ENCODE assay signal across 9 mouse cellular contexts in genomic region chr15:102421437-102421836, GRCm38 (mm10). TPM values are rescaled to one million over a fixed set of nuclear protein-coding genes. Genes with fewer than 3 reads are reported as not detected.
A peak's percentile ranks its signal among the peaks of the same experiment; 100 is the strongest.
DNase-seq lines count a peak whose midpoint lies in the region; ATAC-seq and TF ChIP-seq lines count a peak whose summit lies in the region.
"Had no signal": no experiment of that assay in that cellular context is flagged by ENCODE, and none has a peak within 500 bp of the region (broad histone marks: within the 10 kb centered on the region; RNA-seq: fewer than 3 reads in every experiment).

No protein-coding gene starts in this region.

- no peaks in the 10 kb centered on the region; the same call in 1 of the 2 replicates for H3K36me3 ChIP-seq in embryonic facial prominence, embryonic 11.5 days (replicated peaks; ENCODE audit: control insufficient read depth, insufficient read depth, low read depth, low read length)
- H3K36me3 ChIP-seq in embryonic facial prominence, embryonic 10.5 days (replicated peaks): peaks cover 83% of the 10 kb centered on the region
- H3K36me3 ChIP-seq in liver, adult 2 months (ENCODE audit: control insufficient read depth, insufficient read depth, low read length): peaks cover 12% of the 10 kb centered on the region
- peaks cover 88% of the 10 kb centered on the region for H3K36me3 ChIP-seq in hindbrain, embryonic 10.5 days

- 58% methylated on average over 3 of the region's 3 CpGs for WGBS in embryonic facial prominence, embryonic 11.5 days
- 62% methylated on average over 3 of the region's 3 CpGs for WGBS in embryonic facial prominence, embryonic 10.5 days
- WGBS in liver, adult 2 months: 48% methylated on average over 3 of the region's 3 CpGs
- 66% methylated on average over 3 of the region's 3 CpGs for WGBS in hindbrain, embryonic 10.5 days

- TF ChIP-seq CTCF in liver, adult 2 months (IDR thresholded peaks at IDR 0.05; ENCODE audit: low read depth, low read length): peak; percentile 18; the same call in 1 of the 2 replicates

- no peak overlapping the region for H3K4me2 ChIP-seq in embryonic facial prominence, embryonic 11.5 days (ENCODE audit: low read depth, low read length)
- H3K4me2 ChIP-seq: heart, embryonic 13.5 days had no signal

- peak; percentile 80 for DNase-seq in embryonic facial prominence, embryonic 11.5 days (ENCODE audit: low spot score)
- no peak for DNase-seq in embryonic facial prominence, embryonic 10.5 days (ENCODE audit: low spot score)
- DNase-seq in liver, adult 2 months (ENCODE audit: extremely low read depth, low read depth, low spot score): peak; percentile 67
- no peak for DNase-seq in liver
- peak; percentile 92 for DNase-seq in MN1 (ENCODE audit: low spot score)
- peak; percentile 22 to 37 for DNase-seq in spleen, postnatal 36 days (ENCODE audit: low spot score in 2 of 2)
- no peak for DNase-seq in hindbrain, embryonic 10.5 days (ENCODE audit: low spot score)

- no peaks in the 10 kb centered on the region for H3K9me3 ChIP-seq in embryonic facial prominence, embryonic 11.5 days (replicated peaks; ENCODE audit: control insufficient read depth, low read length)
- no peaks in the 10 kb centered on the region for H3K9me3 ChIP-seq in embryonic facial prominence, embryonic 10.5 days
- H3K9me3 ChIP-seq in hindbrain, embryonic 10.5 days: no peaks in the 10 kb centered on the region
- H3K9me3 ChIP-seq: heart, embryonic 13.5 days had no signal

- TF ChIP-seq POLR2A in liver, adult 2 months (IDR thresholded peaks at IDR 0.05; ENCODE audit: extremely low read depth, insufficient read depth, low read length): no peak

- no peaks in the 10 kb centered on the region for H3K4me1 ChIP-seq in embryonic facial prominence, embryonic 11.5 days (ENCODE audit: control insufficient read depth, insufficient read depth, low read length)
- no peaks in the 10 kb centered on the region for H3K4me1 ChIP-seq in embryonic facial prominence, embryonic 10.5 days
- H3K4me1 ChIP-seq in liver, adult 2 months (ENCODE audit: control insufficient read depth, insufficient read depth, low read length): peaks cover 5% of the 10 kb centered on the region; the same call in 1 of the 2 replicates
- no peaks in the 10 kb centered on the region for H3K4me1 ChIP-seq in hindbrain, embryonic 10.5 days (replicated peaks)

- H3K4me3 ChIP-seq in embryonic facial prominence, embryonic 11.5 days (ENCODE audit: low read depth, low read length): no peak overlapping the region
- H3K4me3 ChIP-seq in embryonic facial prominence, embryonic 10.5 days: no peak overlapping the region
- H3K4me3 ChIP-seq in liver, adult 2 months (ENCODE audit: insufficient read depth, low read depth, low read length): no peak overlapping the region
- H3K4me3 ChIP-seq in hindbrain, embryonic 10.5 days: no peak overlapping the region
- H3K4me3 ChIP-seq: heart, embryonic 13.5 days had no signal

- no peaks in the 10 kb centered on the region for H3K27me3 ChIP-seq in embryonic facial prominence, embryonic 11.5 days (ENCODE audit: control insufficient read depth, insufficient read depth, low read length)
- H3K27me3 ChIP-seq in embryonic facial prominence, embryonic 10.5 days (replicated peaks; ENCODE audit: low read depth, poor library complexity, severe bottlenecking): no peaks in the 10 kb centered on the region
- H3K27me3 ChIP-seq in liver, adult 2 months (ENCODE audit: control insufficient read depth, insufficient read depth, low read length): no peaks in the 10 kb centered on the region
- no peaks in the 10 kb centered on the region for H3K27me3 ChIP-seq in hindbrain, embryonic 10.5 days (ENCODE audit: insufficient read depth, poor library complexity, severe bottlenecking)
- H3K27me3 ChIP-seq: heart, embryonic 13.5 days had no signal

- ATAC-seq in embryonic facial prominence, embryonic 11.5 days (replicated peaks; ENCODE audit: insufficient number of reproducible peaks, low FRiP score, low TSS enrichment, low read depth): no peak
- peak; percentile 66 for ATAC-seq in granulocyte monocyte progenitor cell, adult 5-6 weeks (replicated peaks; ENCODE audit: poor library complexity, severe bottlenecking)

- H3K79me2 ChIP-seq in liver, adult 2 months (ENCODE audit: control insufficient read depth, insufficient read depth, low read length): peaks cover 14% of the 10 kb centered on the region; the same call in 1 of the 2 replicates

- H3K9ac ChIP-seq in embryonic facial prominence, embryonic 11.5 days (replicated peaks; ENCODE audit: low read length): no peak overlapping the region
- no peak overlapping the region for H3K9ac ChIP-seq in liver, adult 2 months (ENCODE audit: low read depth, low read length)
- H3K9ac ChIP-seq: heart, embryonic 13.5 days had no signal

- H3K27ac ChIP-seq in embryonic facial prominence, embryonic 11.5 days (replicated peaks; ENCODE audit: low read depth, low read length): no peak overlapping the region
- no peak overlapping the region for H3K27ac ChIP-seq in embryonic facial prominence, embryonic 10.5 days (replicated peaks)
- no peak overlapping the region for H3K27ac ChIP-seq in liver, adult 2 months (replicated peaks; ENCODE audit: insufficient read depth, low read depth, low read length)
- H3K27ac ChIP-seq in hindbrain, embryonic 10.5 days: no peak overlapping the region

RNA-seq across cellular contexts. Expression of gene Sp1, which starts 15.5 kb away (rescaled TPM):
- polyA plus RNA-seq in embryonic facial prominence, embryonic 11.5 days (2014; fragmentation: Nextera tagmentation; extraction: Ambion mirVana): 12.8 and 13.9 TPM in 2 replicates
- polyA plus RNA-seq in embryonic facial prominence, embryonic 10.5 days (2016; fragmentation: Nextera tagmentation; extraction: Ambion mirVana): 9.9 and 10.6 TPM in 2 replicates
- 16.7 and 18.2 TPM in 2 replicates for total RNA-seq in liver, adult 2 months (2014; rRNA removed)
- polyA plus RNA-seq in liver, adult 2 months (2012; rRNA removed): 7.3 and 7.6 TPM in 2 replicates
- total RNA-seq in granulocyte monocyte progenitor cell, adult 5-6 weeks (2014; fragmentation: Nextera tagmentation): 59.6 and 71.6 TPM in 2 replicates
- total RNA-seq in granulocyte monocyte progenitor cell, adult 5-6 weeks (2017): 52.0 and 56.1 TPM in 2 replicates
- polyA plus RNA-seq in hindbrain, embryonic 10.5 days (2016; fragmentation: Nextera tagmentation; extraction: Ambion mirVana): 6.1 and 9.3 TPM in 2 replicates

RNA-seq across cellular contexts. Expression of gene Amhr2, which starts 23.7 kb away (rescaled TPM):
- 0.24 TPM in 1 of 2 replicates, not detected in the other for polyA plus RNA-seq in embryonic facial prominence, embryonic 11.5 days (2014; fragmentation: Nextera tagmentation; extraction: Ambion mirVana)
- 0.09 and 0.20 TPM in 2 replicates for polyA plus RNA-seq in embryonic facial prominence, embryonic 10.5 days (2016; fragmentation: Nextera tagmentation; extraction: Ambion mirVana)
- total RNA-seq in liver, adult 2 months (2014; rRNA removed): 0.07 and 0.09 TPM in 2 replicates
- polyA plus RNA-seq in liver, adult 2 months (2012; rRNA removed): 0.40 and 0.49 TPM in 2 replicates
- total RNA-seq in granulocyte monocyte progenitor cell, adult 5-6 weeks (2014; fragmentation: Nextera tagmentation): not detected in 2 replicates
- not detected in 2 replicates for total RNA-seq in granulocyte monocyte progenitor cell, adult 5-6 weeks (2017)
- 0.17 and 0.18 TPM in 2 replicates for polyA plus RNA-seq in hindbrain, embryonic 10.5 days (2016; fragmentation: Nextera tagmentation; extraction: Ambion mirVana)

RNA-seq across cellular contexts. Expression of gene Prr13, which starts 37.4 kb away (rescaled TPM):
- 75.0 and 76.5 TPM in 2 replicates for polyA plus RNA-seq in embryonic facial prominence, embryonic 11.5 days (2014; fragmentation: Nextera tagmentation; extraction: Ambion mirVana)
- polyA plus RNA-seq in embryonic facial prominence, embryonic 10.5 days (2016; fragmentation: Nextera tagmentation; extraction: Ambion mirVana): 73.1 and 77.4 TPM in 2 replicates
- 7.3 and 11.1 TPM in 2 replicates for total RNA-seq in liver, adult 2 months (2014; rRNA removed)
- 93.4 and 98.3 TPM in 2 replicates for polyA plus RNA-seq in liver, adult 2 months (2012; rRNA removed)
- 75.2 and 97.2 TPM in 2 replicates for total RNA-seq in granulocyte monocyte progenitor cell, adult 5-6 weeks (2014; fragmentation: Nextera tagmentation)
- 35.4 and 53.4 TPM in 2 replicates for total RNA-seq in granulocyte monocyte progenitor cell, adult 5-6 weeks (2017)
- polyA plus RNA-seq in hindbrain, embryonic 10.5 days (2016; fragmentation: Nextera tagmentation; extraction: Ambion mirVana): 84.3 and 98.2 TPM in 2 replicates

RNA-seq across cellular contexts. Expression of gene Pcbp2, which starts 48.9 kb away (rescaled TPM):
- polyA plus RNA-seq in embryonic facial prominence, embryonic 11.5 days (2014; fragmentation: Nextera tagmentation; extraction: Ambion mirVana): 288 and 290 TPM in 2 replicates
- 206 and 217 TPM in 2 replicates for polyA plus RNA-seq in embryonic facial prominence, embryonic 10.5 days (2016; fragmentation: Nextera tagmentation; extraction: Ambion mirVana)
- 112 and 189 TPM in 2 replicates for total RNA-seq in liver, adult 2 months (2014; rRNA removed)
- 261 and 273 TPM in 2 replicates for polyA plus RNA-seq in liver, adult 2 months (2012; rRNA removed)
- total RNA-seq in granulocyte monocyte progenitor cell, adult 5-6 weeks (2014; fragmentation: Nextera tagmentation): 731 and 799 TPM in 2 replicates
- 213 and 218 TPM in 2 replicates for total RNA-seq in granulocyte monocyte progenitor cell, adult 5-6 weeks (2017)
- polyA plus RNA-seq in hindbrain, embryonic 10.5 days (2016; fragmentation: Nextera tagmentation; extraction: Ambion mirVana): 166 and 207 TPM in 2 replicates

RNA-seq across cellular contexts. Expression of gene Sp7, which starts 54.5 kb away (rescaled TPM):
- polyA plus RNA-seq in embryonic facial prominence, embryonic 11.5 days (2014; fragmentation: Nextera tagmentation; extraction: Ambion mirVana): 2.4 and 3.0 TPM in 2 replicates
- polyA plus RNA-seq in embryonic facial prominence, embryonic 10.5 days (2016; fragmentation: Nextera tagmentation; extraction: Ambion mirVana): 1.4 and 1.7 TPM in 2 replicates
- total RNA-seq in liver, adult 2 months (2014; rRNA removed): not detected in 2 replicates
- polyA plus RNA-seq in liver, adult 2 months (2012; rRNA removed): not detected in 2 replicates
- total RNA-seq in granulocyte monocyte progenitor cell, adult 5-6 weeks (2014; fragmentation: Nextera tagmentation): not detected in 2 replicates
- total RNA-seq in granulocyte monocyte progenitor cell, adult 5-6 weeks (2017): not detected in 2 replicates
- 1.0 and 1.2 TPM in 2 replicates for polyA plus RNA-seq in hindbrain, embryonic 10.5 days (2016; fragmentation: Nextera tagmentation; extraction: Ambion mirVana)

Comparison
In these comparisons a context has a peak if more than half of its experiments do, and no peak if none do; other contexts are left out.
1. DNase-seq: peak in embryonic facial prominence, embryonic 11.5 days (single experiment), liver, adult 2 months (single experiment), MN1 (single experiment) and spleen, postnatal 36 days (2 of 2); none in embryonic facial prominence, embryonic 10.5 days (single experiment), liver (single experiment) and hindbrain, embryonic 10.5 days (single experiment).